Mouse (Mus musculus): ENCODE measurements at regions not wholly inside any gene's neighbourhood (a gene's known extent, or its start where the extent isn't known, plus 50 kb on each side); places are given as distances from the start of the nearest gene placed in this dataset.

- no peak for TF ChIP-seq EP300 (IDR thresholded peaks at IDR 0.05; ENCODE audit: low read depth)
- no peak for TF ChIP-seq CTCF (IDR thresholded peaks at IDR 0.05; ENCODE audit: low read depth)
Observed at GRCm38 (mm10) chr14:58969248-58969647, 173.4 kb downstream of the 1700129C05Rik start.

Measured in heart, postnatal 0 days (tissue).